Mouse (Mus musculus): Measurements from ENCODE around the gene Tnnt2.

GRCm38 (mm10) chr1:135899295-135899694 lies 63.1 kb downstream of the Tnnt2 start:
- TF ChIP-seq POLR2A (IDR thresholded peaks at IDR 0.05; ENCODE audit: extremely low read depth, insufficient read depth, low read length) (no peak), CTCF (IDR thresholded peaks at IDR 0.05; ENCODE audit: extremely low read depth, insufficient read depth, low read length) (no peak)
